Mouse (Mus musculus) liver (tissue): Measurements from ENCODE around the gene Tsc22d3.

ENCODE experiments used
- DNase-seq: peaks from one replicate; pipeline ENCODE4 v3.0.0-alpha.2; 2020; ENCODE audit warnings: mixed read lengths

The Tsc22d3 gene

GRCm38 (mm10) chrX:140600410-140601109 is at the start of gene Tsc22d3:
Gene Tsc22d3 (minus strand): TSS chrX:140600659.
- peak; percentile 29 for DNase-seq

DNA sequence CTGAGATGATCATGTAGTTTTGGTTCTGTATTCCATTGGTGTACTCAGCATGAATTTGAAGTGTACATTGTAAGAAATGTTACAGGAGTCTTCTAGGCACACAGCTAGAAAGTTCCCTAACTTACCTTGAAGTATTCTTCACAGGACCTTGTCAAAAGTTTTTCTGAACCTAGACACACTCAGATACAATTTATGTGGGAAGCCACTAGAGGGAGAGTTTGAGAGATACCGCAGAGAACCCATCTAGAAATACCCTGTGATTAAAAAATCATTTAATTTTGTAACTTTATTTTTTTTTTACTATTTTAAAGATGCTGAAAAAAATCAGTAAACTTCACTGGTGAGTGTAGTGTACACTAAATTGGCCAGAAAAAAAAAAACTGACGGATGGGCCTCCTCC is 39.1 kb upstream of the Tsc22d3 start:
- no peak for DNase-seq

GRCm38 (mm10) chrX:140638028-140638427 is 37.6 kb upstream of the Tsc22d3 start:
- DNase-seq: no peak

- DNase-seq: peak; percentile 4
These were observed 24.6 kb upstream of the Tsc22d3 start for GRCm38 (mm10) chrX:140624875-140625594.

DNA sequence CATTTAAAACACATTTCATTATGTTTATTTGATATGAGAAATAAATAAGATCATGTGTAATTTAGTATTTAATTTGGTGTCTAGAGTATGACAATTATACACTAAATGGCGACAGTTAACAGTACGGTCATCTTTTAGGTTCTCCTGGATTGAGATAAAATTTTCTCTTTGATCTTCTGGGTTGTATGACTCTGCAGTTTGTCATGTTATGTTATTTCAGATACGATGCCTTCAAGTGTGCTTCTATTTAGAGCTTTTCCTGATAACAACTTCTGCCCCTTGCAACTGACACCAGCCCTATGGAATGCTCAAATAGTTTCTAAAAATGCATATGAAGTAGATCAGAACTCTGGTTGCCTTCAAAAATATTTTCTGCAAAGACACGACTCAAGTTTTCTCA is 9.5 kb upstream of the Tsc22d3 start:
- no peak for DNase-seq

DNA sequence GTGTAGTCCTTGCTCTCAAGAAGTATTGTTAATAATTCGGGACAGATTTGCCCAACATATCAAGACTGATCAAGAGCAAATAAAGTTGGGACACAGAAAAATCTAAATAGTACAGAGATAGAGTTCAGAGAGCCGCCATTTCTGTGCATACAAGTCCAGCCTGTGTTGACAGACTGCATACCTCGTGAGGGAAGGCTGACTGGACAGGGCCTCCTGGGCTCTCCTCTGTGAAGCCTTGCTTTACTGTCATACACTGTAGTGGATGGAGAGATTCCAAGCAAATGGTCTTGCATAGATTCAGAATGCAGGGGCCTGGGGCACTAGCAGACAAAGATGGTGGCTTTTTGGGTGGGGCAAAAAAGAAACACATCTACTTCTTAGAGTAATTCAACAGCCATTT is 1.4 kb upstream of the Tsc22d3 start:
- no peak for DNase-seq

GRCm38 (mm10) chrX:140601311-140601710 is 852 bp upstream of the Tsc22d3 start:
- no peak for DNase-seq

DNA sequence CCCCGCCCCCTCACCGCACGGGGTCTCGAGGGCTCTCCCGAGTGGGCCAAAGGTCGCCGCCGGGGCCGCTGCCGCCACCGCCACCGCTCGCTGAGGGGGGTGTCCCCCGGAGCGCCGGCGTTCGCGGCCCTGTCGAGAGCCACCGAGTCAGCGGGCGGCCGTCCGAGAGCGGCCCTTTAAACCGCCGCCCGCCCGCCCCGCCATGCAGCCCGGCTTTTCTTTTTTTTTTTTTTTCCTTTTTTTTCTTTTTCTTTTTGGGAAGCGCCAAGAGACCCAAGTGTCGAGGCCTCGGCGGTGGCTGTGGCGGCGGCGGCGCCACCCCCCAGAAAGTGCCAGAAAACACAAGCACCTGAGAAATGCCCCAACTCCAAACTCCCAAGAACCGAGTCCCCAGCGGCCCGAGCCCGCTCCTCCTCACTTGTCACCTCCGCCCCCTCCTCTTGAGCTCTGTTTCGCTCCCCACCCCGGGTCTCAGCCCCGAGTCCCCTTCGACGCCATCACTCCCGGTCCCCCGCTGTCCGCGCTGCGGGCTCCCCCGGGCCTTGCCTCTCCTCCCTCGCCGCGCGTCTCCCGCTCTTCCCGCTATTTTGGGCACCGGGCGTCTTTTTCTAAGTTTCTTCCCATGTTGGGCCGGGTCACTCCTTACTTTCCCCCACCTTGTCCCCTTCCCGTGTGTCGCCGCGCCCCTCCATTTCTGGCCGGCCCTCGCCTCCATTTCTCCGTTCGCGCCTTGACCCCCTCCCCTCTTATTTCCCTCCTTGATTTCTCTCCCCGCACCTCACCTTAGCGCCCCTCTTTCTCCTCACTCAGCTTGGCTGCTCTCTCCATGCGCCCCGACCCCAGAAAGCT is 674 bp downstream of the Tsc22d3 start:
- DNase-seq: no peak

DNA sequence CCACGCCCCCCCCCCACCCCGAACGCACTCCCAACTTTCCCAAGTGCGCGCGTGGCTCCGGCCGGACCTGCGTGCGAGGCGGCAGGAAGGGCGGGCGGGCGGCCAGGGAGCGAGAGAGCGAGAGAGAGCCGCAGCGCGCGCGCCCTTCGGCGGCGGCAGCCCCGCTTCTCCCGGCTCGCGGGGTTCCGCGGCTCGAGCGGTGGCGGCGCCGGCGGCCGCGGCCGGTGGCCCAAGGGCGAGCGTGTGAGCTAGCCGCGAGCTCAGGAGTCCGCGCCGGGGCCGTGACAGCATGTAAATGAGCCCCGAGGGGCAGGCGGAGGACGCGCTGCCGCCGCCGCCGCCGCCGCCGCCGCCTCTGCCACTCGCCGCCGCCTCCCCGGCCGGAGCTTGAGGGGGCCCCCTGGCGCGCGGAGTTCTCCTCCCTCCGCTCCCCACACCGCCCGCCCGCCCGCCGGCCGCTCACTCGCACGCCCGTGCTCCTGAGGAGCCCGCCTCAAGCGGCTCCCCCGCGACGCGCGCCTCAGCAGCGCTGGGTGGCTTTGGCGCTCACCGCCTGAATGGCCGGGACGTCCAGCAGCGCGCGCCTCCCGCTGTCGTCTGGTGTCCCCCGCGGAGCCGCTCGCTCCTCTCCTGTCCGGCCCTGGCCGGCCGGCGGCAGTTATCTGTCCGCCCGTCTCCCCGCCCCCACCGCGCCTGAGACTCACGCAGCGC is 1.5 kb downstream of the Tsc22d3 start:
- peak; percentile 60 for DNase-seq

DNA sequence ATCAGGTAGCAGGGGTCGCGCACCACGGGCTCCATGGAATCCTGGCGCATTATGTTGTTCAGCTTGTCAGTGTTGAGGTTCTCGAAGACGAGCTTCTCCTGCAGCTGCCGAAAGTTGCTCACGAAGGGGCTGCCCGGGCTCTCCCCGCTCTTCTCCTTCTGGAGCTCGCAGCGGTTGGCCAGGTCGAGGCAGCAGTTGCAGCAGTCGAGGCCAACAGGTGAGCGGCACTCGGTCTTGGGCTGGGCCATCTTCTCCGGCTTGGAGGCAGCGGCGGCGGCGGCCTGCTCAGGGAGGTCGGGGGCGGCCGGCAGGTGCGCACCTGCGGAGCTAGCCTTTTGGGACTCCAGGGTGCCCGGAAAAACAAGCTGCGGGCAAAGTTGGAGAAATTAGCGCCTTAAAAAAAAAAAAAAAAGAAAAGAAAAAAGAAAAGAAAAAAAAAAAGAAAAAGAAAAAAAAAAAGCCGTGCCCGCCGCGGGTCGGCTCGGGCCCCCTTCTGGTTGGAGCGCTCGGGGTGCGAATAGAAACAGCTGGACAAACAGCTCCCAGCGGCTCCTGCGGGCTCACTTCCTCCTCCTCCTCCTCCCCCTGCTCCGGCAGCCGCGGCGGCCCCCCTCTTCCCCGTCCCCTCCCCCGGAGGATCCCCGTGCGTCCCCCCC is 2.1 kb downstream of the Tsc22d3 start:
- DNase-seq: no peak

GRCm38 (mm10) chrX:140591176-140591575 is 9.3 kb downstream of the Tsc22d3 start:
- no peak for DNase-seq

DNA sequence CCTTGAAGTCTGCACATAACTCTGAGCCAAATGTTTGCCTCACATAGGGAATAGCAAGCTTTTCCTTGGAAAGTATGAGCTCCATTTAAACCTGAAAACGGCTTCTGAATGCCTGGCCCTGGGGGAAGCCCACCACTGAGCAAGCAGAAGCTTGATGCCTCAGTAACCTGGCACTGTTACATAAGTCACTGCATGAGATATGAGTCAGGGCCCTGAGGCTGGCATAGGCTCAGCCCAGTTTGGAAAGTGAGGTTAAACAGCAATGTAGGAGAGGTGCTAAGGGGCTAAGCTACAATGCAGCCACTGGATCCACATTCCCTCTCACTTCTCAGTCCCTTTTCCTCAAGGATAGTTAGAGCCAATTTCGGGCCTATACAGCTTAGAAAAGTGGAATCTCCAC is 10.3 kb downstream of the Tsc22d3 start:
- DNase-seq: no peak

GRCm38 (mm10) chrX:140589194-140589751 is 11.2 kb downstream of the Tsc22d3 start:
- no peak for DNase-seq

DNA sequence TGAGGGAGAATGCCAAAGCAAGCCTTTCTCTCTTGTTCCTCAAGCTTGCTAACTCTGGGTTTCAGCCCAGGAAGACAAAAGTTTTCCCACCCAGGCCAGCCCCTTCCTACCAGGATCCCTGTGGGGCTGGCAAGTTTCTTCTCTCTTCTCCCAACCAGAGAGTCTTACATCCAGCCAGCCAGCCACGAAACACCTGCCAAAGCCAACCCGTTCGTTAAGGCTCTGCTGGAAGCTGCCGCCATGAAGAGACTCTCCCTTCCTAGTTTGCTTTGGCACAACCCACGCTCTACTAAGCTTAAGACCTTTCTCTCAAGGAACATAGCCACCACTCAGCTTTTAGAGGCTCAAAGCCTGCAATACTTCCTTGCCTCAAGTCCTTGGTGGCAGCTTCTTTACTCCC is 11.9 kb downstream of the Tsc22d3 start:
- no peak for DNase-seq

- DNase-seq: no peak
These were observed 20.0 kb downstream of the Tsc22d3 start for GRCm38 (mm10) chrX:140580416-140580815.

DNA sequence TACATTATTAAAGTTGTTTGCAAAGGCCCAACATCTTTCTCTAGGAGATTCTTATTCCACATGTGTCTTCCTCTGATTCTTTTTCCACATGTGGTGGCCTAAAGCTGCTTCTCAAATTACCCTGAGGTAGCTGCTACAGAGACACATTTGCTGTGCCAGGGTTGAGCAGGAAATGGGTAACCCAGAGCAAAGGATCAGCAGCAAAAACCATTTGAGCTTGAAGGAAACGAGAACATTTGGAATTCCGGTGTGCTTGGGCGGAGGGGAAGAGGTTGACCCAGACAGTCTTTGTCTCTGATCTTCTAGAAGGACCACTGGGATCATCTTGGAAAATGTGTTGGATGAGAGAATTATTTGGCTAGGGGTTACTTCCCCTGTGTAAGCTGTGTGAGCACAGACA is 24.8 kb downstream of the Tsc22d3 start:
- no peak for DNase-seq

DNA sequence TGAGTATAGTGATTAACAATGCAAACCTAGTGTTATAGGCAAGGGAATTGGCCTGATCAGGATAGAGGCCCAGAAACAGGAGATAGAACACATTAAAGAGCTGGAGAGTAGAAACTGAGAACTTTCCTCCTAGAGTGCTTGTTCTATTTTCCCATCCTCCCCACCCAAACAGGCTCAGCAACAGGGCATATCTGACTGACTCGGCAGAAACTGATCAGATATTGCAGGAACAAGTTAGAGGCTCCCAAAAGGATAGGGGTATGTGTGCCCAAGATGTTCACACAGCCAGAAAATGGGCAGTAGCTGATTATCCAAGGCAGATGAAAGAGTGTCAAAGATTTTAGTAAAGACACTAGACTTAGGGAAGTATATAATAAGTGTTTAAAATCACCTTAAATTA is 25.3 kb downstream of the Tsc22d3 start:
- DNase-seq: no peak

GRCm38 (mm10) chrX:140572702-140573338 is 27.6 kb downstream of the Tsc22d3 start:
- DNase-seq: no peak

DNA sequence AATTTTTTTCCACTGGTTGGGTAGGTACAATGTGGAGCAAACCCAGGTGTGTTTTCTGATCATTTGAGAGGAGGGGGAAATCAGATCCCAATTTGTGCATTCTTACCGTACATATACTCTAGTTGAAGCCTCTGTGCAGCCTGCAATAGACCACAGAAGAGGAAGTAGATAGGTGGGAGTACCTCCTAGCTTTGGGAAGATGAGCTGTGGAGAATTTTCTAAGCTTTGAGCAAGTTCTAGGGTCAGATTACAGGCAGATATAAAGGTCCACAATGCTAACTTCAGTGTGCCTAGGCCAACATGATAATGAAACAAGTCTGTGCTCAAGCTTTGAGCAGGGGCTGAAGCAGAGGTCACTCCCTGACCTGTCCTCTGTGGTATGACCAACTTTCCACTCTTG is 30.9 kb downstream of the Tsc22d3 start:
- no peak for DNase-seq

DNA sequence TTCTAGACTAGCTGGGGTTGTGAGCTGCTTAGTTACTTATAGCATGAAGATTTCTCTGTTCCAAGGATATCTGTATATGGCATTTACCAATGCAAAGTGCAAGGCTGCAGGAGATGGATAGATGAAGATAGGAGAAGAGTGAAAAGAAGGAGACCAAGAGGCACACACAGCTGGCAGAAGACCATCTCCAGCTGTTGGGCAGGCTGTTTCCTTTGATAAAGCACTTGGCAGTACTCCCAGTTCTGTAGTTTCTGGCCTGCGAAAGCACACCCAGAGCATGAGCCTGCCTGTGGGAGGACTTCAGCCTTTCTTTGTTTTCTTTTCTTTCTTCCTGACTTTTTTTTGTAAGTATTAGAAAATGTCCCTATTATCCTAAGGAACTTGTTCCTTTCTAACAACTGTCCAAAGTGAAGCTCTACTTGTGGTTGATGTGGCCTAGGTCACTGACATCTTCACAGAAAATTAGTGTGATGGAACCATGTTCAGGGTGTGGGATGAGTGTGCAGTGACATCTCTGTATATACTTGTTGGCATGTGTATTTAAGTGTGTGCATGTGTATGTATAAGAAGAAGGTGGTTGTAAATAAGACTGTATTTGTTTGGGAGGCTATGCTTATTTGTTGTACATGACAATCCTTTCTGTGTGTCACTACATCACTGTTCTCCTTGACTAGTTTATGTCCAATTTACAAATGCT is 32.6 kb downstream of the Tsc22d3 start:
- peak; percentile 6 for DNase-seq

- DNase-seq: no peak
These were observed 34.7 kb downstream of the Tsc22d3 start for GRCm38 (mm10) chrX:140565759-140566158.
